Mouse (Mus musculus) yolk sac, embryonic 10.5 days (tissue): ENCODE data around the gene Tpr.
A peak's percentile ranks its signal among the peaks of the same experiment; 100 is the strongest.

ENCODE experiments used
- DNase-seq: peaks from one replicate; pipeline ENCODE4 v3.0.0-alpha.2; 2017; ENCODE audit warnings: low spot score

Tpr gene

GRCm38 (mm10) chr1:150392638-150393487 is at the start of gene Tpr, which contains the start of gene Odr4:
TSS of gene Tpr (plus strand) at chr1:150392838.
TSS of gene Odr4 (minus strand) at chr1:150393080.
- peak; percentile 99 for DNase-seq

- no peak for DNase-seq
Observed at GRCm38 (mm10) chr1:150360864-150361263, 31.8 kb upstream of the Tpr start.

- DNase-seq, result no peak
Observed at GRCm38 (mm10) chr1:150372895-150373294, 19.7 kb upstream of the Tpr start.

GRCm38 (mm10) chr1:150374247-150374646 is 18.4 kb upstream of the Tpr start:
- DNase-seq, result no peak

GRCm38 (mm10) chr1:150384138-150384537 is 8.5 kb upstream of the Tpr start:
- DNase-seq, result no peak

- DNase-seq, result no peak
Observed at GRCm38 (mm10) chr1:150387572-150387971, 5.1 kb upstream of the Tpr start.

- DNase-seq, result no peak
Observed at GRCm38 (mm10) chr1:150389390-150390129, 3.1 kb upstream of the Tpr start.

GRCm38 (mm10) chr1:150391931-150392637 is 554 bp upstream of the Tpr start:
- DNase-seq, result no peak

- DNase-seq, result no peak
Observed at GRCm38 (mm10) chr1:150393488-150393852, 832 bp downstream of the Tpr start.

GRCm38 (mm10) chr1:150396001-150396400 is 3.4 kb downstream of the Tpr start:
- no peak for DNase-seq

- DNase-seq, result no peak
Observed at GRCm38 (mm10) chr1:150403914-150404313, 11.3 kb downstream of the Tpr start.

GRCm38 (mm10) chr1:150404555-150404954 is 11.9 kb downstream of the Tpr start:
- DNase-seq, result no peak

GRCm38 (mm10) chr1:150407285-150407684 is 14.6 kb downstream of the Tpr start:
- no peak for DNase-seq

- DNase-seq, result no peak
Observed at GRCm38 (mm10) chr1:150409996-150410395, 17.4 kb downstream of the Tpr start.

- no peak for DNase-seq
Observed at GRCm38 (mm10) chr1:150416006-150416405, 23.4 kb downstream of the Tpr start.

GRCm38 (mm10) chr1:150418426-150418825 is 25.8 kb downstream of the Tpr start:
- DNase-seq, result peak; percentile 55

- no peak for DNase-seq
Observed at GRCm38 (mm10) chr1:150425665-150426064, 33.0 kb downstream of the Tpr start.

GRCm38 (mm10) chr1:150426216-150426615 is 33.6 kb downstream of the Tpr start:
- DNase-seq, result no peak

- DNase-seq, result no peak
Observed at GRCm38 (mm10) chr1:150438641-150439040, 46.0 kb downstream of the Tpr start.

- no peak for DNase-seq
Observed at GRCm38 (mm10) chr1:150441731-150442130, 49.1 kb downstream of the Tpr start.

- no peak for DNase-seq
Observed at GRCm38 (mm10) chr1:150458977-150459376, 66.3 kb downstream of the Tpr start.

GRCm38 (mm10) chr1:150459599-150459998 is 67.0 kb downstream of the Tpr start:
- no peak for DNase-seq

- no peak for DNase-seq
Observed at GRCm38 (mm10) chr1:150460595-150460994, 68.0 kb downstream of the Tpr start.
